Mouse (Mus musculus) kidney, postnatal 25 days (tissue): ENCODE measurements around the gene Pld6.

ENCODE experiments used
- DNase-seq, 2 experiments: peaks; one replicate each; pipeline ENCODE4 v3.0.0; 2021; ENCODE audit warnings: mixed read lengths in 2 of 2

The Pld6 gene

DNA sequence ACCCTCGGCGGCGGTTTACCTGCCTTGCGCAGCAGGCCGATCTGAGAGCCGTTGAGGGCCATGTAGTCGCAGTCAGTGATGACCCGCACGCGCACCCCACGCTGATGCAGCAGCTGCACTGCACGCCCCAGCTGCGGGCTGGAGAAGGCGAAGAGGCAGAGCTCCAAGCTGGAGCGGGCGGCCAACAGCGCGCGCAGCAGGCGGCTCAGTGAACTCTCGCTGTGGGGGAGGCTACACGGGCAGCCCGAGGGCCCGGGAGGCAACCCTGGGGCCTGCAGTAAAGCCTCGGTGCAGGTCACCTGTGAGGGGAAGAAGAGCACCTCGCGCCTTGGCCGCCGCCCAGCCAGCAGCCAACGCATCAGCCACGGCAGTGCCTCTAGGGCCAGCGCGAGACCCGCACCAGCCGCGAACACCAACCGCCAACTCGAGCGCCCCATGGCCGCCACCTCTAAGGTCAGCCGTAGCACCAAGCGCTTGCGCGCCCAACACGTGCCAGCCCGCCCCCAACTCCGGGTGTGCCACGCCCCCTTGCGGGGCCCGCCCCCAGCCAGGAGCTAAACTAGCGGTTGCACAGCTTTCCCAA is at the start of gene Pld6:
Pld6 (minus strand) TSS at position 447 of the 583 bp plus-strand sequence.
- DNase-seq, result peak; percentile 62 to 82

DNA sequence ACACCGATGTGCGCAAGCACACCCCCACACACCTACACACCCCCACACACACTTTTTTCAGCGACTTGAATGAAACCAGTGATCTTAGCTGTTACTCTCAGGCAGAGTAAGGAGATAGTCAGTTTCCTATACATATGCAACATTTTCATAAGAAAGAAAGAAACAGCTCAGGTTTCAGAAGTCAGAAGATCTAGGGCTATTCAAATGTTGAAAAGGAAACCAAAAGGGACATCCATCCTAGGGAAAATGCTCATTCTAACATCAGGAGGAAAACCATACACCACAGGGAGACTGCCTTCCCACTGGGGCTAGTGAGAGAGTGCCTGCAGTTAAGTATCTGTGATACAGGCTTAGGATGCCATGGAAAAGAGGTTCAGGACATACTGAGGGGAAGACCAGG is 34.2 kb upstream of the Pld6 start:
- DNase-seq, result no peak

DNA sequence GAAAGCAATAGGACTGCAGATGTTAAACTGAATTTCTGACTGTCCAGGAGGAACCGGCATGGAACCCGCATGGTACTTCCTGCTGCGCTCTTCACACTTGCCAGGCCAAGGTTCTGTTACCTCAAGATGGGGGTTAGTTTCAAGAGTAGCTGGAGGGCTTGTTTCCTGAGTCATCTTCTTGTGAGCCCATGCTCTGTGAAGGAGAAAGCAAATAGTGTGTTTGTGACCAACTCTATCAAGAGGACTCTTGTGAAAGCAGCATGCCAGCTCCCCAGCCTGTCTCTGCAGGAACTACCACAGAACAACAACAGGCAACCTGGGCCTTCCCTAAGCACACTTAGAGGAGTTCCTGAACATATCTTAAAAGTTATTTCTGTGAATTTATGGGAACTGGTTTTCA is 30.5 kb upstream of the Pld6 start:
- no peak for DNase-seq

DNA sequence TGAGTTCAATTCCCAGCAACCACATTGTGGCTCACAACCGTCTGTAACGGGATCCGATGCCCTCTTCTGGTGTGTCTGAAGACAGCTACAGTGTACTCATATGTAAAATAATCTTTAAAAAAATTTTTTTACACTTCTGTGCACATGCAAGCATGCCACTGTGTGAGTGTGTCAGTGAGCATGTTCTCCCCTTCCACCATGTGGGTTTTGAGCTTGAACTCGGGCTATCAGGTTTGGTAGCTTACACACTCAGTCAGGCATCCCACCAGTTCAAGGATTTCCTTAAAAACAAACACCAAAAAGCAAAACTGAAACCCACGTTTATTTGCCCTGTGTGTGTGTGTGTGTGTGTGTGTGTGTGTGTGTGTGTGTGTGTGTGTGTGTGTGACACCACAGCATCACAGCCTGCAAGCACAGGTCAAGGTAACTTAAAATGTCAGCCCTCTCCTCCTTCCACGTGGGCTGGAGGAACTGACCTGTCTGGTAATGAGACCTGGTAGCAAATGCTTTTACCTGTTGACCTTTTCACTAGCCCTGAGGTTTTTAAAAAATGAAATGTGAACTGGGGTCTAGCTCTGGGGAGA is 28.1 kb upstream of the Pld6 start:
- DNase-seq, result no peak

DNA sequence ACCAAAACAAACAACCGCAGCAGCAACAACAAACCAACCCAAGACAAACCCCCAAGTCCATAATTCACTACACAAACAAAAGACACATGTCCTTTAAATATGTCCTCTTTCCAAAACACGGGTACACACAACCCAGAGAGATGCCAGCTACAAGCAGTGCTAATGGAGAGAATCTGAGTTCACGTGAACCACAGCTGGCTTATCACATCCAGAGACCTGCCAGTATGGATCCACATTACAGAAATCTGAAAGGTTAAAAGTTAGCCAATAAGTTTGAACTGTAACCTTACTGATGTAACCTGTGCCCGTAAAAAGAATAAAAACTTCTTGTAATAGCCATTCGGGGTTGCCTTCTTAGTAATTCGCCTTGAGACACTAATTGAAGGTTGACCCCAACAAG is 27.5 kb upstream of the Pld6 start:
- no peak for DNase-seq

DNA sequence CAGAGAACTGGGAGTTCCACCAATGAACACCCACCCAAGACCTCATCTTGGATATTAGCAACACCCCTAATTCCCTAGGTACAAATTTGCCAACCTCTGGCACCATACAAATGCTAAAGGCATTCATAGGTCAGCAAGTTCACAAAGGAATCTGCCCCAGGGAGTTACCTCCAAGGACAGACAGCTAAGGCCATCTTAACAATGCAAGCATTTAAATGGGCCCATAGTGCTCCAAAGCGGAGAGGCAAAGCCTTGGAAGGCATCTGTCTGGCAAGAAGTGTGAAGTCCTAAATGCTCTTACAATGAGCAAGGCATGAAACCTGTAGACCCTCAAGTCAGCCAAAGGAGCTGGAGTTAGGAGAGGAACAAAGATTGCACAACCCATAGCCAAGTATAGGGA is 26.9 kb upstream of the Pld6 start:
- no peak for DNase-seq

DNA sequence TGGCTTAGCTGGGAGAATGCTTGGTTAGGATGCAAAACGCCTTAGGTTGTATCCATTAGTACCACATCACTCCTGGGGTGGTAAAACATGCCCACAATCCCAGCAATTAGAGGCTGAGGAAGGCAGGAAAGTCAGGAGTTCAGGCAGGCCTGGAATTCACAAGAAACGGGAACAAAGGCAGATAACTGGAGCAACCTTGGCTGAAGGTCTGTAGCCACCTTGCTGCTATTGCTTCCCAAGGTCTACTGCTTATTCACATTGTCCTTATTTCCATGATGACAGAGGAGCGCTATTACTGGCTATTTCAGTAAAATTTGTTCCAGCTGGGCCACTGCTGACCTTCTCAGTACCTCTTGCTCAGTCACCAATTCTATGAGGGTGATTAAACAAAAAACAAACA is 25.8 kb upstream of the Pld6 start:
- DNase-seq, result no peak

DNA sequence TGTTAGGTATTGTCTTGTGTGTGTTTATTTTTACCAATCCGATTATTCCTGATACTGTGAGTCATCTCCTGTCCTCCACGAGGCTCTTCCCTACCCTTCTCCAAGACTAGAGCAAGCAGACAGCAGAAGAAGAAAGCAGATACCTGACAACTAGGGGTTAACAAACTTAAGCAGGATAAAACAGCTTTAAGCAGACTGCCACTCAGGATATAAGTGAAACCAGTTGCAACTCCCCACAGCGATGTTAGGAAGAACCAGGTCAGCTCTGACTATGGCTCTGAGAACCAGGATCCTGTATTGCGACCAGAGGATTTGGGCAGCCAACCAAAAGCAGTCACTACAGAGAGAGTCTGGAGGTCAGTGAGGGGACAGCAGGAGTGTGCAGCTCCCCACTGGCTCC is 23.8 kb upstream of the Pld6 start:
- no peak for DNase-seq

DNA sequence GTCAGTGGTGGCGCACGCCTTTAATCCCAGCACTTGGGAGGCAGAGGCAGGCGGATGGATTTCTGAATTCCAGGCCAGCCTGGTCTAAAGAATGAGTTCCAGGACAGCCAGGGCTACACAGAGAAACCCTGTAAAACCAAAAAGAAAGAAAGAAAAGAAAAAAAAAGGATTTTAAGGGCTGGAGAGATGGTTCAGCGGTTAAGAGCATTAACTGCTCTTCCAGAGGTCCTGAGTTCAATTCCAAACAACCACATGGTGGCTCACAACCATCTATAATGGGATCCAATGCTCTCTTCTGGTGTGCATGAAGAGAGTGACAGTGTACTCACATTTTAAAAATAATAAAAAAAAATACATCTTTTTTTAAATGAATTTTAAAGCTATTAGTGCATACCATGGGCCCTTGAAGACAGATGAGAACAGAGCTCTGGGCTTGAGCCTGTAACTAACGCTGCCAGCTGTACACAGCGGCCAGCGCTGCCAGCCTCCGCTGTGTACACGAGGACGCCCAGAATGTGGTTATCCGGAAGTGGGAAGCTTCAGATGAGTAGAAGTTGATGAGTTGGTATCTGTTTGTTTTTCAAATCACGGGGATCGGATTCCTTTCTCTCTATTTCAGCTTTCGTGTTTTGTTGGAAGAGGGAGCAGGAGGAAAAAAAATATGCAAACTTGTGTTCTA is 23.2 kb upstream of the Pld6 start:
- DNase-seq, result no peak

DNA sequence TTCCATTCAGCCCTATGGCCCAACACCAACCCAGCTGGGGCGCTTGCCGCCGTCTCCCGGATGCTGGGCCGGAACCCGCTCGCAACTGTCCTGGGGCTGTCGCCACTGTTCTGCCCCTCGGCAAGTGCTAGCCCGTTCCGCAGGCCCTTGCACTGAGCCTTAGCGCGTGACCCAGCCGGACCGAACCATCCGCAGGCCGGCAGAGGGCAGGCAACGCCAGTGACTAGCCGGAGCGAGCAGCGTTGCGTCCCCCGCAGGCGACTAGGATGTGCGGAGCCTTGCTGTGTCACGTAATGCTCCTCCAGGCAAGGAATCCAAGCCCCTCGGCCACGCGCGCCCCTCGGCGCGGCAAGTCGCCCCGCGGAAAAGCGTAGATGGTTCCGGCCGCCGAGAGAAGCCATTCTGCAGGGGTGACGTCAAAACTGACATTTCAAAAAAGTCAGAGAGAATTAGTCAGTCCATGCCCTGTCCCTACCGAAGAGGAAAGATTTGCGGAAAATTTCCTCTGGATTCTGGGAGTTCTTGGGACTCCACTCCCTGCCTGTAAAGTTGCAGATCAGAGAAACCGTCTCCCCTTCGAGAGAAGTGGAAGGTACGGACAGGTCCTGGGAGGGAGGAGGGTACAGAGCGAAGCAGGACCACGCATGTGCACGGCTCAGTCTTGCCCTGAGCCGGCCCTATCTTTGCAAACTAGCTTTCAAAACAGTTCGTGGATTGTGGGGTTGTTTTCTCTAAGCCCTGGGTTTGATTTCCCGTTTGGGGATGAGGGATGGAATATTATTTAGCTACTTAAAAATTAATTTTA is 22.4 kb upstream of the Pld6 start, which contains the start of gene Flcn:
Flcn (minus strand) TSS at position 347 of the 805 bp plus-strand sequence.
- DNase-seq, result peak; percentile 85 to 93

DNA sequence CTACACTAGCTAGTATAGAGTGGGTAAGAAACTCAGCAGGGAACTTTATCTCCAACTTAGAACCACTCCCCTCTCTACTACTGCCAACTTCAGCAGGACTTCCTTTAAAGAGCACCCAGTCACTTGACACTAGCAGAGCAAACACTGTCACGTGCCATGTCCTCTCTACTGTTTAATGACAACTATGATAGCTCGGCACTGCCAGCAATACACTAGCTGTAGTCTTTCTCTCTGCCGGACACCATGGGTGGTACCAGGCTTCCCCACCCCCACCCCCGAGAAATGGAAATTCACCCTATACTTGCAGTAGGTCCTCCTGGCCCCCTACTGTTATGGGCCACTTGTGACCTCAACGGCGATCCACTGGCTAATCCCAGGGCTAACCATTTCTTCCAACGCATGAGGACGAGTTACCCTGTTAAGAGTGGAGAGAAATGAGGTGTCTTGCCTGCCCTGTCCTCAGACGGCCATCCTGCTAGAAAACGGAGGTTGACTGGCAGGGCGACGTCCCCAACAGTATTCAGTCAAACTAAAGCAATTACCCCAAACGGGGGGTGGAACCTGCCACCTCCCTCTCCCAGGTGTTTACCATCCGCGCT is 21.7 kb upstream of the Pld6 start:
- peak; percentile 60 to 75 for DNase-seq

DNA sequence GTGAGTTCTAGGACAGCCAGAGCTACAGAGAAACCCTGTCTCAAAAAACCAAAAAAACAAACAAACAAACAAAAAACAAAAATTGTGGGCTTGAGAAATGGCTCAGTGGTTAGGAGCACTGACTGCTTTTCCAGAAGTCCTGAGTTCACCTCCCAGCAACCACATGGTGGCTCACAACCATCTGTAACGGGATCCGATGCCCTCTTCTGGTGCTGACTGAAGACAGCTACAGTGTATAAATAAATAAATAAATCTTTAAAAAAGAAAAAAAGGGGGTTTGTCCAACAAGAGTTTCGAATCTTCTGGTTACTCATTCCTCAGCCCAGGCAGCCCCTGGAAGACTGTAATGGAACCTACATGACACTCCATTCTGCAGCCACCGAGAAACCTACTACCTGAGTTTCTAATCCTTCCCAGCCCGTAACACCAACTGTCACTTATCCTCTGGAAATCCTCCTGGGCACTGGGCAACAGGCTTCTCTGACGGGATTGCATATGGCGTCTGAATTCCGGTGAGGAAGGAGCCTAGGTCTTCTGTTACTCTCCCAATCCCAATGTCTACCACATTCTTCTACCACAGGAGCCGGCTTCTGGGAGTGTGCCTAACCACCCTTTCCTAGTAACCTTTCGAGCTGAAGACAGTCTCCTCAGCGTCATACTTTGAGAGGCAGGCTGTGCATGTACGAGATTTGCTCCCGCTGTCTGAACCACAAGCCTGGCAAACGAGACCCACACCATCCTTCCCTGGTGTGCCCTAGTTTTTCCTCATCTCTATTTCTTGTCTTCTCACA is 20.9 kb upstream of the Pld6 start:
- no peak for DNase-seq

DNA sequence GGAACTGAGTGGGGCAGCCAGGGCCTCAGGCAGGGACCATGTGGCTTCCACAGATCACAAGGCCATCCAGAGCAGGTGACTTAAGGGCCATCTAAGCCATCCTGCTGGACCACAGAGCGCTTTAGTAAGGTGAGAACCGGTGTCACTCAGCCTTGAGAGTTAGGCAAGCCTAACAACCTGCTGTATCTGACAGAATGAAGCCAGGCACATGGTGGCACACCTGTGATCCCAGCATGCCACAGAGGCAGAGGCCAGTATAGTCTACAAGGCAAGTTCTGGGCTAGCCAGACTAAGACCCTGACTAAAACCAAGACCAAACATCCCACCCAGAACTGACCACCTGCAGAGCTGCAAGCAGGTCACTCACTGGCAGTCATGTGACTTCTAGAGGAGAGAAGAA is 18.2 kb upstream of the Pld6 start:
- no peak for DNase-seq

DNA sequence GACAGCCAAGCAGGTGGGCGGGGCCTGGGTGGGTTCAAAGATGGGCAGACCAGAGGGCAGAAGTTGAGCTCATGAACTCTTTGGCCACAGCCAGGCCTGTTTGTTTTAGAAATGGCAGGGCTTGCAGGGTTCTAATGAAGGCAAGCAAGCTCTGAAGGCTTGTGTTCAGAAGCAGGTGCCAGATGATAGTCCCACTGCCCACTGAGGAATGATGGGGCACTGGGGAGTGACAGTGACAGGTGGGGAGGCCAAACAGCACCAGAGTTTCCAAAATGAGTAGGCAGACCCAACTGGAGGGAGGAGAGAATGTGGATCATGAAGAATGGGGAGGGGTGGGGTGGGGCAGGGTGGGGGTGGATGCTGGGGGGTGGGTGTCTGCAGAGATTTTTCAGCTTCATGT is 17.8 kb upstream of the Pld6 start:
- no peak for DNase-seq

DNA sequence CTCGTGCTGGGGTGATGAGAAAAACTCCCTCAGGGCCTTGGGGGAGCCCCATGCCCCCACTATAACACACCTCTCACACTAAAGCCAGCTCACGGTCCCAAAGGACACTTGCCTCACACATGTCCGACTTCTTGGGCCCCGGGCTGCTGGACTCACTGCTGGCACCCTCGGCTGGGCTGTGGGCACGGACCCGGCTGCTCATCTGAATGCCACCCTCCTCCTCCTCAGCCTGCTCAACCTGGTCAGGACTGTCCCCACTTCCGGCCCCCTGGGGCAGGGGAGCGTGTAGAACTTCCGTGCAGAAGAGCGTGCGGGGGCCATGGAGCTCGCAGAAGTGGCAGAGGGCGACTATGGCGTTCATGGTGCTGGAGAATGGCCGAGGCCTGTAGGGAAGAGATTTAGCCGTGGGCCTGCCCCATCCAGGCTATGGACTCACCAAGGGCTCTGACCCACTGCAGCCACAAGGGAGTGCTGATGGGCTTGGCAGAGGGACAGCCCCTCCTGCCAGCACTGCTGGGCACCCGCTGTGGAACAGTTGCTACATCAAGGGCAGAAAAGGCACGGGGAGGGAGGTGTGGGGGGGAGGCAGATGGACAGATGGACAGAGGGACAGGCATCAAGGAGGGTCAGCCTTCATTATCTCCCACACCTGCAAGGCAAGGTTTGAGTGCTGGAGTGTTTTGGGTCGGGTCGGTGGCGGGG is 17.1 kb upstream of the Pld6 start:
- no peak for DNase-seq

DNA sequence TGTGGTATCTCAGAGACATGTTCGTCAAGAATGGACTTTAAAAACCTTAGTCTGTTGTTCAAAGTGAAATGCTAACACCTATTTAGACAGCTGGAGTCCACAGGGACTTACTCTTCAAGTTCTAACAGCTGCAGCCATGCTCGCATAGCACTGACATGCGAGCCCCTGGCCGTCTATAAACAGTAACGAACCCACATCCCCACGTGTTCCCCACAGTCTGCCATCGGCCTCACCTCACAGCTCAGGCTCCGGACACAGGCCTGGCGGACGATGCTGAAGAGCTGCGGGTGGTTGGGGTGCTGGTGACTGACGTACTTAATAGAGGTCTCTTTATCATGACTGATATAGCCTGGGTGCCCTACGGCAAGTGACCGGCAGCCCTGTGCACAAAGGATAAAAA is 16.1 kb upstream of the Pld6 start:
- DNase-seq, result no peak

DNA sequence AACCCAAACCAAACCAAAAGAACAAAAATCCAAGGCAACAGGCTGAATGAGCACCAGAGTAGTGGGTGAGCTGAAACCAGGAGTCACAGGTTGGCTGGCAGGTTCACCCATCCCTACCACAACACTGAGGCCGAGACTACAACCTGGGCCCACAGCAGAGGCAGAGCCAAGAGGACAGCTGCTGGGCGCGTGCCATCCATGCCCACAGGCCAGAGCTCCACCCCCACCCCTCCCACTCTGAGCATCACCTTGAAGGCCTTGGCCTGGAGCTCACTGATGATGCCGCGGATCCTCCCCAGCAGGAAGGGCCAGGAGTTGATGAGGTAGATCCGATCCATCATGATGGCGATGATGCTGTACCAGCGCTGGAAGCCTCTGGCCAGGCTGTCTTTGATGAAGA is 14.4 kb upstream of the Pld6 start:
- no peak for DNase-seq

DNA sequence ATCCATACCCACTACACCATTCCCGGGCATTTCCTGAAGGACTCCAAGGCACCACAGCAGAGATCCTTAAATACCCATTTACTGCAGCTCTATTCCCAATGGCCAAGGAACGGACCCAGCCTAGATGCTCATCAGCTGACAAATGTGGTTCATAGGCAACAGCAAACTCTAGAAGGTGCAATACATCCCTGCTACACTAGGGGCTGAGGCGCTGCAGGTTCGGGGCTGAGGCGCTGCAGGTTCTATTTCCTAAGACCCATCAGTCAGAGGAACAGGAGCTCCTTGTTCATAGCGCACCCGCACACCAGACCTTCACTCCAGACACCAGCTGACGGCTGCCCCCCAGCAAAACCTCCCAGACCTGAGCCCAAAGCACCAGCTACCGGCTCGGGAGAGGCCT is 13.0 kb upstream of the Pld6 start:
- peak in 1 of 2 experiments; percentile 33 for DNase-seq

DNA sequence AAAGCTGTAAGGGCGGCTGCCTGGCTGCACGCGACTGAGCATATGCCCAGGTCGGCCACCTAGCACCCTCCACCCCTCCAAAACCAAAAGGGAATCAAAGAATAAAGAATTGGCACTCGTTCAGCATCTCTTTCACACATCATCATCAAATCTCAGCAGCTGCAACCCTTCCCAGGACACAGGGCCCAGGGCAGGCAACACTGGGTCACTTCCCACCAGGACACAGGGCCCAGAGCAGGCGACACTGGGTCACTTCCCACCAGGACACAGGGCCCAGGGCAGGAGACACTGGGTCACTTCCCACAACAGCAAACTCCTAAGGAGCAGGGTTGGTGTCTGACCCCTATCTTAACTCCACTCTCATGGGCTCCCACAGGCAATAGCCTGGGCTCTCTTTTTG is 5.9 kb upstream of the Pld6 start:
- no peak for DNase-seq

DNA sequence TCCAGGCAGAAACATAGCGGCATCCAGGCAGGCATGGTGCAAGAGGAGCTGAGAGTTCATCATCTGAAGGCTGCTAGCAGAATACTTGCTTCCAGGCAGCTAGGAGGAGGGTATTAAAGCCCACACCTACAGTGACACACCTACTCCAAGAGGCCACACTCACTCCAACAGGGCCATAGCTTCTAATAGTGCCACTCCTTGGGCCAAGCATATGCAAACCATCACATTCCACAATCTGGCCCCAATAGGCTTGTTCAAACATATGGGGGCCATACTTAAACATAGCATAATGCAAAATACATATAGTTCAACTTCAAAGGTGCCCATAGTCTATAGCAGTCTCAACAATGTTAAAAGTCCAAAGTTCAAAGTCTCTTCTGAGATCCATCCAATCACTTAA is 1.9 kb upstream of the Pld6 start:
- DNase-seq, result no peak

DNA sequence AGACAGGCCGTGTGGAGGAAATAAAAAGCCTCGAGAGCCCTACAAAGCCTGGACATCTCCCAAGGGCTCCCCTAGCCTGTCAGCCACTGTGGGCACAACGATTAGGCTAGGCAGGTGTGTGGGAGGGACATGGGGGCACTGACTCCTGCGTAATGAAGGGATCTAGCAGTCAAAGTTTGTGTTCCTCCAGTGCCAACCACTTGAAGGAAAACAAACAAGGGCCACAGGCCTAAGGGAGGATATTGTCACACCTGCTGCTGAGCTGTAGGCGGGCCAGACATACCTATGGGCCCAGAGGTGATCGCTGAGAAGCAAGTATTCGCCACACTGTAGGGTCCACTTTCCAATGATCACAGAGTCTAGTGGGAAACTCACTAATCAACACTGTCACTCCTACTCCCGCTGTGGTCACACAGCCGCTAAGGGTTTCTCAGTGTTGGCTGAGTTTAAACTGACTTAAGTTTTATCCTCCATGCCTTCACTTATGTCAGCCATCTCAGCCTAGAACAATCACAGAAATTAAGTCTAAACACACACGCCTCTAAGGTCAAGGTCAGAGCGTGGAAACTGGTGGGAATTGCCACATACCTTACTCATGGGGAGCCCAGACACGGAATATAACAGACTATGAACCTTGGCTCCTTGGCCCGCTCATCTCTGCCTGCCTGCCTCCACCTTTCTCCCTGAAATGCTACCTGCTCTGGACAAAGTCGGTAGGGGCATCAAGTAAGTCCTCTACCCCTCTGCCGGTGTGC is 824 bp downstream of the Pld6 start:
- DNase-seq, result peak in 1 of 2 experiments; percentile 14
